Mouse (Mus musculus) neutrophil, adult 65 days (primary cell): ENCODE results near the gene Ctrc. TPM values are rescaled to one million over a fixed set of nuclear protein-coding genes. Genes with fewer than 3 reads are reported as not detected.

ENCODE experiments used
- total RNA-seq: library from RNA; stranded (reverse); gene quantifications from 2 replicates; pipeline ENCODE4 v1.2.4, GENCODE M21; 2023

Ctrc gene
- total RNA-seq: not detected in 2 replicates

GRCm38 (mm10) chr4:141845999-141846398 is at the start of gene Ctrc:
Gene Ctrc (minus strand): TSS chr4:141846359.

GRCm38 (mm10) chr4:141874601-141875460 is 28.7 kb upstream of the Ctrc start, which contains the start of gene Efhd2:
Gene Efhd2 (minus strand): TSS chr4:141874920.

DNA sequence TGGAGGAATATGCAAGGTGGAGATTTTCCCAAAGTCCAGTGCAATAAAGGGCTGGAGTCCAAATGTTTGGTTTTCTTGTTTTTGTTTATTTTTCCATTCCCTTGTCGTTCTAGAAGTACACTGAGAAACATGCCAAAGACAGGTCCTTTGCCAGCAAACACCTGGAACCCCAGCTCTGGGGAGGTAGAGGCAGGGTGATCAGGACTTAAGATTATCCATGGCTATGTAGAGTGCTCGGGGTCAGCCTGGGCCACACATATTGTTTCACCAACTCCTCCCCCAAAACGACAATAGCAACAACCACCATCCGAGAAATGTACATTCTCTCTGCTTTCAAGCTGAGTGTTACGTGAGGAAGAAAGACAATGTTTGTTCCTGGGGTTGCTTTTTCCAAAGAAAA is 20.1 kb downstream of the Ctrc start, which contains the start of gene Cela2a:
TSS of gene Cela2a (minus strand) at position 101 of the 400 bp plus-strand sequence.

GRCm38 (mm10) chr4:141793282-141794151 is 52.6 kb downstream of the Ctrc start, which contains the start of gene Casp9:
Gene Casp9 (plus strand): TSS chr4:141793612.

DNA sequence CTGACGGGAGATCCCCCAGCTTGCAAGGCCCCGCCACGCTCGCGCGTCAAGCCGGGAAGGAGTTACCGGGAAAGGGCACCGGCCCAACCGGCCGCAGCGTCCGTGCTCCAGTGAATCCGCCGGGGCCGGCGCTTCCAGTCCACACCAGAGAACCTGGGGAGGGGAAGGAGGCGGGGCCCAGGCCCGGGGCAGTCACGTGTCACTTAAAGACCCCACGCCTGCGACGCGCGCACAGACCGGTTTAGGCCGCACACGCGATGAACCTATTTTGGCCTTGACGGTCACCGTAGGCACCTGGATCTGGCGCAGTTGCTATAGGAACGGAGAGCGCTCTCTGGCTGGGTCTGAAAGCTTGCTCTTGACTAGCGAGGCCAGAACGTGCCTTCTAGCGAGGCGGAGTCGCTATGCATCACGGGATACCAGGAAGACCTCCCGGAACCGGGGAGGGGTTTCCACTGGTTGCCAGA is 55.6 kb downstream of the Ctrc start, which contains the start of gene Dnajc16:
TSS of gene Dnajc16 (minus strand) at position 408 of the 467 bp plus-strand sequence.

Other genes starting within 250 kb of the Ctrc start
- gene Fblim1, start 240.3 kb downstream of the Ctrc start, total RNA-seq: not detected in 2 replicates
- not detected in 2 replicates for gene Tmem82, start 227.7 kb downstream of the Ctrc start, total RNA-seq
- 0.22 TPM in 1 of 2 replicates, not detected in the other for gene Slc25a34, start 222.5 kb downstream of the Ctrc start, total RNA-seq
- 60.3 and 80.1 TPM in 2 replicates for gene Plekhm2, start 181.5 kb downstream of the Ctrc start, total RNA-seq
- 0.51 TPM in 1 of 2 replicates, not detected in the other for gene Rsc1a1, start 160.8 kb downstream of the Ctrc start, total RNA-seq
- 33.5 and 45.6 TPM in 2 replicates for gene Ddi2, start 122.9 kb downstream of the Ctrc start, total RNA-seq
- gene Agmat, start 99.7 kb downstream of the Ctrc start, total RNA-seq: not detected in 2 replicates
- 2.8 and 3.2 TPM in 2 replicates for gene Dnajc16, start 55.4 kb downstream of the Ctrc start, total RNA-seq
- gene Casp9, start 52.7 kb downstream of the Ctrc start, total RNA-seq: 16.8 and 18.2 TPM in 2 replicates
- gene Cela2a, start 20.2 kb downstream of the Ctrc start, total RNA-seq: not detected in 2 replicates
- 133 and 142 TPM in 2 replicates for gene Efhd2, start 28.6 kb upstream of the Ctrc start, total RNA-seq
- not detected in 2 replicates for gene Fhad1, start 168.7 kb upstream of the Ctrc start, total RNA-seq
- 3.8 and 6.4 TPM in 2 replicates for gene Tmem51, start 237.9 kb upstream of the Ctrc start, total RNA-seq